Mouse (Mus musculus): ENCODE measurements at regions not wholly inside any gene's neighbourhood (a gene's known extent, or its start where the extent isn't known, plus 50 kb on each side); places are given as distances from the start of the nearest gene placed in this dataset.

GRCm38 (mm10) chr10:84144344-84144687 is 296.1 kb downstream of the Nuak1 start:
- no peak overlapping the region for H3K27ac ChIP-seq

GRCm38 (mm10) chr10:84147305-84147984 is 293.0 kb downstream of the Nuak1 start:
- ATAC-seq, result no peak
- Histone ChIP-seq H3K27me3 (replicated peaks) (no peaks in the 10 kb centered on the region), H3K9me3 (no peaks in the 10 kb centered on the region), H3K27ac (no peak overlapping the region), H3K9ac (no peak overlapping the region), H3K4me3 (replicated peaks) (no peak overlapping the region), H3K4me2 (replicated peaks) (no peak overlapping the region), H3K4me1 (replicated peaks) (no peaks in the 10 kb centered on the region), H3K36me3 (no peaks in the 10 kb centered on the region)
- 76% methylated on average over 2 of the region's 2 CpGs for WGBS

More at GRCm38 (mm10) chr10:84144344-84144687, 296.1 kb downstream of the Nuak1 start:
- no peaks in the 10 kb centered on the region for H3K36me3 ChIP-seq
- no peaks in the 10 kb centered on the region for H3K9me3 ChIP-seq
- no peak overlapping the region for H3K4me3 ChIP-seq (replicated peaks)
- ATAC-seq, result no peak
- H3K4me2 ChIP-seq (replicated peaks), result no peak overlapping the region
- H3K27me3 ChIP-seq (replicated peaks), result no peaks in the 10 kb centered on the region
- no peak overlapping the region for H3K9ac ChIP-seq
- no peaks in the 10 kb centered on the region for H3K4me1 ChIP-seq (replicated peaks)

GRCm38 (mm10) chr10:84163752-84164151 is 276.6 kb downstream of the Nuak1 start:
- WGBS, result 75% methylated on average over 4 of the region's 4 CpGs
- ATAC-seq, result no peak

GRCm38 (mm10) chr10:84165832-84166567 is 274.4 kb downstream of the Nuak1 start:
- Histone ChIP-seq H3K36me3 (no peaks in the 10 kb centered on the region), H3K9me3 (no peaks in the 10 kb centered on the region), H3K4me1 (replicated peaks) (no peaks in the 10 kb centered on the region), H3K27me3 (replicated peaks) (no peaks in the 10 kb centered on the region), H3K4me3 (replicated peaks) (no peak overlapping the region), H3K9ac (no peak overlapping the region), H3K27ac (no peak overlapping the region), H3K4me2 (replicated peaks) (no peak overlapping the region)
- ATAC-seq, result no peak
- 41% methylated on average over 10 of the region's 10 CpGs for WGBS

More at GRCm38 (mm10) chr10:84163752-84164151, 276.6 kb downstream of the Nuak1 start:
- no peak overlapping the region for H3K4me3 ChIP-seq (replicated peaks)
- no peaks in the 10 kb centered on the region for H3K9me3 ChIP-seq
- no peak overlapping the region for H3K27ac ChIP-seq
- H3K36me3 ChIP-seq, result no peaks in the 10 kb centered on the region
- no peaks in the 10 kb centered on the region for H3K27me3 ChIP-seq (replicated peaks)
- no peaks in the 10 kb centered on the region for H3K4me1 ChIP-seq (replicated peaks)
- H3K4me2 ChIP-seq (replicated peaks), result no peak overlapping the region
- H3K9ac ChIP-seq, result no peak overlapping the region

GRCm38 (mm10) chr10:84166568-84166905 is 273.9 kb downstream of the Nuak1 start:
- Histone ChIP-seq H3K9me3 (no peaks in the 10 kb centered on the region), H3K27ac (no peak overlapping the region), H3K4me1 (replicated peaks) (no peaks in the 10 kb centered on the region), H3K36me3 (no peaks in the 10 kb centered on the region), H3K4me2 (replicated peaks) (no peak overlapping the region), H3K27me3 (replicated peaks) (no peaks in the 10 kb centered on the region), H3K9ac (no peak overlapping the region), H3K4me3 (replicated peaks) (no peak overlapping the region)
- WGBS, result 45% methylated on average over 3 of the region's 3 CpGs
- ATAC-seq, result no peak

- Histone ChIP-seq H3K9ac (no peak overlapping the region), H3K27me3 (replicated peaks) (no peaks in the 10 kb centered on the region), H3K4me1 (replicated peaks) (no peaks in the 10 kb centered on the region), H3K27ac (no peak overlapping the region), H3K9me3 (no peaks in the 10 kb centered on the region), H3K36me3 (no peaks in the 10 kb centered on the region), H3K4me3 (replicated peaks) (no peak overlapping the region), H3K4me2 (replicated peaks) (no peak overlapping the region)
- ATAC-seq, result no peak
- WGBS, result 69% methylated on average over 4 of the region's 4 CpGs
These were observed 267.5 kb downstream of the Nuak1 start for GRCm38 (mm10) chr10:84172828-84173321.

- Histone ChIP-seq H3K27ac (no peak overlapping the region), H3K4me2 (replicated peaks) (no peak overlapping the region), H3K9me3 (no peaks in the 10 kb centered on the region), H3K9ac (no peak overlapping the region), H3K27me3 (replicated peaks) (no peaks in the 10 kb centered on the region), H3K36me3 (no peaks in the 10 kb centered on the region), H3K4me3 (replicated peaks) (no peak overlapping the region), H3K4me1 (replicated peaks) (no peaks in the 10 kb centered on the region)
- 77% methylated on average over 2 of the region's 2 CpGs for WGBS
- no peak for ATAC-seq
These were observed 257.2 kb downstream of the Nuak1 start for GRCm38 (mm10) chr10:84183239-84183638.

GRCm38 (mm10) chr10:84186466-84186865 is 253.9 kb downstream of the Nuak1 start:
- Histone ChIP-seq H3K4me3 (replicated peaks) (no peak overlapping the region), H3K9me3 (no peaks in the 10 kb centered on the region), H3K36me3 (no peaks in the 10 kb centered on the region), H3K4me1 (replicated peaks) (no peaks in the 10 kb centered on the region), H3K9ac (no peak overlapping the region), H3K27ac (no peak overlapping the region), H3K4me2 (replicated peaks) (no peak overlapping the region), H3K27me3 (replicated peaks) (no peaks in the 10 kb centered on the region)
- ATAC-seq, result no peak
- whole genome bisulfite sequencing, result 50% methylated on average over 2 of the region's 2 CpGs

- H3K4me1 ChIP-seq (replicated peaks), result no peaks in the 10 kb centered on the region
- no peak overlapping the region for H3K4me3 ChIP-seq (replicated peaks)
- no peak overlapping the region for H3K27ac ChIP-seq
- H3K4me2 ChIP-seq (replicated peaks), result no peak overlapping the region
- no peak overlapping the region for H3K9ac ChIP-seq
- ATAC-seq, result no peak
- H3K36me3 ChIP-seq, result no peaks in the 10 kb centered on the region
- no peaks in the 10 kb centered on the region for H3K27me3 ChIP-seq (replicated peaks)
- WGBS, result 85% methylated on average over 2 of the region's 2 CpGs
- no peaks in the 10 kb centered on the region for H3K9me3 ChIP-seq
These were observed 241.4 kb downstream of the Nuak1 start for GRCm38 (mm10) chr10:84199035-84199434.

GRCm38 (mm10) chr10:84201785-84202184 is 238.6 kb downstream of the Nuak1 start:
- H3K9ac ChIP-seq, result no peak overlapping the region
- ATAC-seq, result no peak
- WGBS, result 27% methylated on average over 3 of the region's 3 CpGs

GRCm38 (mm10) chr10:84212096-84212785 is 228.2 kb downstream of the Nuak1 start:
- 79% methylated on average over 5 of the region's 5 CpGs for WGBS
- Histone ChIP-seq H3K4me1 (replicated peaks) (no peaks in the 10 kb centered on the region), H3K9me3 (no peaks in the 10 kb centered on the region), H3K9ac (no peak overlapping the region), H3K4me3 (replicated peaks) (no peak overlapping the region), H3K4me2 (replicated peaks) (no peak overlapping the region), H3K27ac (no peak overlapping the region), H3K27me3 (replicated peaks) (no peaks in the 10 kb centered on the region), H3K36me3 (no peaks in the 10 kb centered on the region)
- no peak for ATAC-seq

More at GRCm38 (mm10) chr10:84201785-84202184, 238.6 kb downstream of the Nuak1 start:
- Histone ChIP-seq H3K9me3 (no peaks in the 10 kb centered on the region), H3K4me2 (replicated peaks) (no peak overlapping the region), H3K4me3 (replicated peaks) (no peak overlapping the region), H3K36me3 (no peaks in the 10 kb centered on the region), H3K4me1 (replicated peaks) (no peaks in the 10 kb centered on the region), H3K27me3 (replicated peaks) (no peaks in the 10 kb centered on the region), H3K27ac (no peak overlapping the region)

GRCm38 (mm10) chr10:84214812-84215211 is 225.6 kb downstream of the Nuak1 start:
- ATAC-seq, result no peak

More at GRCm38 (mm10) chr10:84214812-84215211, 225.6 kb downstream of the Nuak1 start:
- Histone ChIP-seq H3K4me3 (replicated peaks) (no peak overlapping the region), H3K27ac (no peak overlapping the region), H3K27me3 (replicated peaks) (no peaks in the 10 kb centered on the region), H3K4me1 (replicated peaks) (no peaks in the 10 kb centered on the region), H3K9ac (no peak overlapping the region), H3K36me3 (no peaks in the 10 kb centered on the region), H3K9me3 (no peaks in the 10 kb centered on the region), H3K4me2 (replicated peaks) (no peak overlapping the region)
